Mouse (Mus musculus) kidney, embryonic 16.5 days (tissue): ENCODE measurements around the gene Vps37c. TPM values are rescaled to one million over a fixed set of nuclear protein-coding genes. Genes with fewer than 3 reads are reported as not detected.

ENCODE experiments used
- ATAC-seq: fragments of 200-750 bp; cut with Nextera tagmentation; 2 replicates; pipeline ENCODE4 v1.8.0; 2017; ENCODE audit warnings: moderate TSS enrichment; ENCODE audit not compliant: low FRiP score, low TSS enrichment
- H3K27ac ChIP-seq: fragments of 300-500 bp; sonication (generic); 2 replicates; pipeline ENCODE4 v1.5.1; 2014; ENCODE audit warnings: low read length
- H3K27me3 ChIP-seq: fragments of 300-500 bp; sonication (generic); 2 replicates; pipeline ENCODE4 v1.6.1; 2014; ENCODE audit warnings: low read length, control low read depth, mixed read lengths; ENCODE audit not compliant: insufficient read depth
- H3K36me3 ChIP-seq: fragments of 300-500 bp; sonication (generic); 2 replicates; pipeline ENCODE4 v1.6.1; 2014; ENCODE audit warnings: low read length, control low read depth, mixed read lengths; ENCODE audit not compliant: insufficient read depth
- H3K4me1 ChIP-seq: fragments of 300-500 bp; sonication (generic); 2 replicates; pipeline ENCODE4 v1.6.1; 2014; ENCODE audit warnings: low read length, control low read depth, mixed read lengths; ENCODE audit not compliant: insufficient read depth
- H3K4me2 ChIP-seq: fragments of 300-500 bp; sonication (generic); replicated peaks from 2 replicates; pipeline ENCODE4 v1.6.1; 2014; ENCODE audit warnings: low read depth, low read length
- H3K4me3 ChIP-seq: fragments of 300-500 bp; sonication (generic); 2 replicates; pipeline ENCODE4 v1.5.1; 2014; ENCODE audit warnings: mild to moderate bottlenecking, low read length
- H3K9ac ChIP-seq: fragments of 300-500 bp; sonication (generic); replicated peaks from 2 replicates; pipeline ENCODE4 v1.6.1; 2014; ENCODE audit warnings: low read length
- H3K9me3 ChIP-seq: fragments of 300-500 bp; sonication (generic); 2 replicates; pipeline ENCODE4 v1.6.1; 2016; ENCODE audit warnings: low read length, control low read depth
- WGBS: fragments of 180-500 bp; shearing (Covaris S2); extraction: QIAGEN DNeasy Blood & Tissue Kit; methylation state at CpG from one replicate; pipeline ENCODE4 v1.1.7; 2014; 5-methylcytosine and 5-hydroxymethylcytosine counted together
- polyA plus RNA-seq: library from polyadenylated mRNA; unstranded; fragments of >200 nt; fragmentation: Nextera tagmentation; extraction: Ambion mirVana; gene quantifications from 2 replicates; pipeline ENCODE4 v1.2.1, GENCODE M21; 2015

Vps37c gene
- polyA plus RNA-seq, 1 experiment from 2014 or later = 37.6 TPM

DNA sequence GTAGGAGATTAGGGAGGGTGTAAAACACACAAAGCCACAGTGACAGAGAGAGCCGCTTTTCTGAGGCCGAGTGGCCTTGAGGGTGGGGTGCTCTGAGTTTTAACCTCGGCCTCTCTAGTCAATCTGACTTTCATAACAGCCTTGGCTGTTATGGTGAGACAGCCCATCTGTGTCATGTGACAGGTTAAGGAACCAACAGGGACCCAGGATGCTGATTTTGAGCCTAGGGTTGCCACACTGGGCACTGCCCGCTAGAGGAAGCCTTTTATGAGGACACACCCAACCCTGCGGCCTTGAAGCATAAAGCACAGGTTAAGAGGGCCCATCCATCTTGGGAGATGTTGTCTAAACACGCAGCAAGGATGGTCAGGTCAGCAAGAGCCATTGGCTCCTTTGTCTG is 59.2 kb downstream of the Vps37c start:
- Histone ChIP-seq H3K36me3 (no peaks in the 10 kb centered on the region), H3K9ac (no peak overlapping the region), H3K4me3 (no peak overlapping the region), H3K9me3 (no peaks in the 10 kb centered on the region), H3K27ac (no peak overlapping the region), H3K4me2 (no peak overlapping the region), H3K4me1 (no peaks in the 10 kb centered on the region), H3K27me3 (no peaks in the 10 kb centered on the region)
- ATAC-seq = no peak
- WGBS = 74% methylated on average over 6 of the region's 6 CpGs

DNA sequence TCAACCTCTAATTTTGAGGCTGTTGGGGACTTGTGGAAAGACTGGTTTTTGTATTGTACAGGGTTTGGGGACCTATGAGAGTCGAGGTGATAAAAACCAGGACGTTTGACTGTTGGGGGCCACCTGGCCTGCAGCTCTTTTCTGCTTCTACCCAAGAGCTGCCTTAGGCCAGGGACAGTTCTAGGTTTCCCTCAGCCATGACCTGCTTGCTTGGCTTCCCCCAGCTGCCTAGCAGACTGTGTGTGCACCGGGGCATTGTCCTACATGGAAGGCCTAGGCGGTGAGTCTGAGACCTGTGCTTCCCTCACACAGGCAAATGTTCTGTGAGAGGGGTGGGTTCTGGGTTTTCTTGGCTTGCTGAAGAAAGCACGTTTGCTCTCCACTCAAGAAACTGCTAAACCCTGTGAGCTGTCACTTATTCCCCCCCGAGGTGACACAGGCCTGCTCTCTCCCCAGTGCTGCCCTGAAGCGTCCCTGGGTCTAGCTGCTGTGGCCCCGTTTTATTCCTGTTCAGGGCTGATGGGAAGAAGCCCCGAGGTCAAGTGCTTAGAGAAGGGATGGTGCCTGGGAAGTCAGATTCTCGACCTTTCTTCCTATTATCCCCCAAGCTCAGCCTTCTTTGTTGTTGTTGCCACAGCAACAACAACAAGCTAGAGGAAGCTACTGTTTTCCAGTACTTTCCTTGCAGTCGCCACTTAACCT is 60.0 kb downstream of the Vps37c start:
- Histone ChIP-seq H3K27me3 (no peaks in the 10 kb centered on the region), H3K9me3 (no peaks in the 10 kb centered on the region), H3K4me3 (no peak overlapping the region), H3K4me2 (no peak overlapping the region), H3K36me3 (no peaks in the 10 kb centered on the region), H3K4me1 (no peaks in the 10 kb centered on the region), H3K27ac (no peak overlapping the region), H3K9ac (no peak overlapping the region)
- WGBS = 66% methylated on average over 11 of the region's 11 CpGs
- no peak for ATAC-seq

DNA sequence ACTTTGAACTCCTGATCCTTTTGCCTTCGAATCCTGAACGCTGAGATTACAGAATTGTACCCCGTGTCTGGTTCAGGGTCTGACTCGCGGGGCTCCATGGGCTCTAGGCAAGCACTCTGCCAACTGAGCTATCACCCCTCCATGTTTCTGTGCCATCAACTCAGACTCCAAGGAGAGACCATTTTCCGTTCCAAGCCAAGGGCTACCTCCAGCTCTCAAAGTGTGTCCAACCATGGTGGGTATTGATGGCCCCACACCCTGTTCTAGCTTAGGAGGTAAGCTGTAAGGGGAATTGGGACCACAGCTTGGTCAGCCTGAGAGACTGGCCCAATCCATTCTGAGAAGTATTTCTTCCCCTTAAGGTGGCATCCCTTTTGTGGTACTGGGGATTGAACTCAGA is 60.8 kb downstream of the Vps37c start:
- ATAC-seq = no peak
- H3K4me2 ChIP-seq = no peak overlapping the region
- H3K27ac ChIP-seq = no peak overlapping the region
- no peak overlapping the region for H3K9ac ChIP-seq
- H3K9me3 ChIP-seq = no peaks in the 10 kb centered on the region
- WGBS = 94% methylated on average over 6 of the region's 6 CpGs
- H3K27me3 ChIP-seq = no peaks in the 10 kb centered on the region
- no peak overlapping the region for H3K4me3 ChIP-seq
- no peaks in the 10 kb centered on the region for H3K36me3 ChIP-seq
- no peaks in the 10 kb centered on the region for H3K4me1 ChIP-seq

DNA sequence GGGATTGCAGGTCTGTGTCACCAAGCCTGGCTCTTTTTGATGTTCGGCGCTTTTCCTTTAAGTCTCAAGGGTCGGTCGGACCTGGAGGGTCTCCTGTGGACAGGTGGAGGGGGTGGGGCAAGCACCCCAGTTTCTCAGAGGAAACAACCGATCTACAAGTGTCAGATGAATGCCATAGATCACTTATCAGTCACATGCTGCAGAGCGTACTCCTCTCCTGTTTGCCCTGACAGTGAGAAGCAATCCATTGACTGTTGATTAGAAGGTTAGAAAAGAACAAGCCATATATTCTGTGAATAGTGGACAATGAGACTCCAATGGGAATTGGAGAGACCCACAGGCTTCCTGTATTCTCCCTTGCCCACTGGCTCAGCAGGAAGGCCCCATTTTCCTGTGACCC is 61.6 kb downstream of the Vps37c start:
- Histone ChIP-seq H3K9me3 (no peaks in the 10 kb centered on the region), H3K9ac (no peak overlapping the region), H3K4me2 (no peak overlapping the region), H3K27me3 (no peaks in the 10 kb centered on the region), H3K4me1 (no peaks in the 10 kb centered on the region), H3K27ac (no peak overlapping the region), H3K4me3 (no peak overlapping the region), H3K36me3 (no peaks in the 10 kb centered on the region)
- no peak for ATAC-seq
- 81% methylated on average over 6 of the region's 6 CpGs for WGBS

DNA sequence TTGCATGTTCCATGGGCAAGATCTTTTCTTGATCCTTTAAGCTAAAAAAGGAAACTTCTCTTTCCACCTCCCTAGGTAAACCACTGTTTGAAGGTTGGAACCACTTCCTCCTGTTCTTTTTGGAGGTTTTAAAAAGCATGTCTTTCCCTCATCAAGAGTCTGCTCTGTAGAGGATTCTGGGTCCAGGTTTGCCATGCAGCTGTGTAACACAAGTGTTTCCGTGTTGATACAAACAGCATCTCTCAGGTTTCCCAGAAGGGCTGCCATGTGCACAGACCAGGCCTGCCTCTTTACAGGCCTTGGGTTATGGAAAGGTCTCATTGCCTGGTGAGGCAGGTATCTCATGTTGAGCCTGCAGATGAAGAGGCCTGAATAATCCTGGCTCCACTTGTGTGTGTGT is 63.1 kb downstream of the Vps37c start:
- ATAC-seq = no peak
- Histone ChIP-seq H3K9ac (no peak overlapping the region), H3K4me1 (no peaks in the 10 kb centered on the region), H3K9me3 (no peaks in the 10 kb centered on the region), H3K36me3 (no peaks in the 10 kb centered on the region), H3K27me3 (no peaks in the 10 kb centered on the region), H3K27ac (no peak overlapping the region), H3K4me3 (no peak overlapping the region), H3K4me2 (no peak overlapping the region)
- WGBS = 86% methylated on average over 1 of the region's 1 CpGs

DNA sequence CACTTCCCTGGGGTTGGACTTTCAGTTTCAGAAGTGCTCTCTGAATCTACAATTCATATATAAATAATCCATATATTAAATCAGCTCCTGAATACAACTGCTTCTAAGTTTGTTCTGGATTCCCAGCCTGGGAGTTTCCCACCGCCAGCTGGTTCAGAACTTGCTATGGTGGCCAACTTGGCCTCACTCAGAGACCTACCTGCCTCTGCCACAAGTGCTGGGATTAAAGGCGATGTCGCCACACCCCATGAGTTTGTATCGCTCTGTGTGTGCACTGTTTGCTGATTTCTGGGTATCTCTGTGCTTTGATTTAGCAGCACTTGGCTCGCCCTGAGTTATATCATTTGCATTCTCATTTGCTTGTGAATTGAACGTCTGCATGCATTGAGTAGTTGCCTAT is 63.6 kb downstream of the Vps37c start:
- no peak overlapping the region for H3K27ac ChIP-seq
- no peaks in the 10 kb centered on the region for H3K36me3 ChIP-seq
- no peak overlapping the region for H3K4me2 ChIP-seq
- no peaks in the 10 kb centered on the region for H3K27me3 ChIP-seq
- WGBS = 92% methylated on average over 6 of the region's 6 CpGs
- H3K4me3 ChIP-seq = no peak overlapping the region
- H3K9me3 ChIP-seq = no peaks in the 10 kb centered on the region
- ATAC-seq = no peak
- no peak overlapping the region for H3K9ac ChIP-seq
- H3K4me1 ChIP-seq = no peaks in the 10 kb centered on the region

DNA sequence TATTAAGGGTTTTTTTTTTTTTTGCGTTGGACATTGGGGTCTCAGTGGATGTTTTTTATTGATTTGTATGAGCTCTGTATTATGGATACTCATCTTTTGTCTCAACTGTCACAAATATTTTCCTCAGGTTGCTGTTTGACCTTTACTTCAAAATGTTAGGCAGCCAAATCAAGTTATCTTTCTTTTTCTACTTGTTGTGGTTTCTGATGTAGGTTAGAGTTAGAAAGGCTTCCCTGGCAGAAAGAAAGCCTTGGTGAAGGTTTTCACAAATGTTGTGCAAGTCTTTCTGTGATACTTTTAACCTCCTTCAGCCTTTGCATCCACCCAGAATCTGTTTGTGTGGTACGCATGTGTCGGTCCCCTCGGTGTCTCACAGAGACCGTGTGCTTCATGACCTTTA is 64.1 kb downstream of the Vps37c start:
- no peak overlapping the region for H3K4me2 ChIP-seq
- H3K4me1 ChIP-seq = no peaks in the 10 kb centered on the region
- H3K9me3 ChIP-seq = no peaks in the 10 kb centered on the region
- 96% methylated on average over 5 of the region's 5 CpGs for WGBS
- H3K27me3 ChIP-seq = no peaks in the 10 kb centered on the region
- ATAC-seq = no peak
- no peaks in the 10 kb centered on the region for H3K36me3 ChIP-seq
- H3K9ac ChIP-seq = no peak overlapping the region
- no peak overlapping the region for H3K4me3 ChIP-seq
- H3K27ac ChIP-seq = no peak overlapping the region

DNA sequence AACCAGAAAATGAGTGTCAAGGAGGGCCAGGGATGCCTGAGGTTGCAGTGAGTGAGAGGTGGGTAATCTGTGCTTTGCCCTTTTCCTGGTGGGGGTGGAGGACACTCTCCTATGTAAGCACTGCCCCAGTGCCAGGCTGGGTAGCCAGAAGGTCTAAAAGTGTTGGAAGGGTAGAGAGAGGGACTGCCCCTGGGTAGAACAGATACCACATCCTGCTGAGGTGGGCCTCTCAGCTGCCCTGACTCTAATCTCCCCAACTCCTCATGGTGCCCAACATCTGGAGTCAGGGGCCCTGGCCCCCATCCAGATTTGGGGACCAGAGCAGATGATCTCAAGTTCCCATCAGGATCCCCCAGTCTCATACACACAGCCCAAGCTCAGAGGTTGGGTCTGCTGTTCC is 68.6 kb downstream of the Vps37c start:
- Histone ChIP-seq H3K27me3 (no peaks in the 10 kb centered on the region), H3K9me3 (no peaks in the 10 kb centered on the region), H3K4me3 (no peak overlapping the region), H3K27ac (no peak overlapping the region), H3K4me1 (0 out of 2 replicates have a peak, but pooled peaks cover 3% of the 10 kb centered on the region), H3K4me2 (no peak overlapping the region), H3K9ac (no peak overlapping the region), H3K36me3 (no peaks in the 10 kb centered on the region)
- no peak for ATAC-seq

DNA sequence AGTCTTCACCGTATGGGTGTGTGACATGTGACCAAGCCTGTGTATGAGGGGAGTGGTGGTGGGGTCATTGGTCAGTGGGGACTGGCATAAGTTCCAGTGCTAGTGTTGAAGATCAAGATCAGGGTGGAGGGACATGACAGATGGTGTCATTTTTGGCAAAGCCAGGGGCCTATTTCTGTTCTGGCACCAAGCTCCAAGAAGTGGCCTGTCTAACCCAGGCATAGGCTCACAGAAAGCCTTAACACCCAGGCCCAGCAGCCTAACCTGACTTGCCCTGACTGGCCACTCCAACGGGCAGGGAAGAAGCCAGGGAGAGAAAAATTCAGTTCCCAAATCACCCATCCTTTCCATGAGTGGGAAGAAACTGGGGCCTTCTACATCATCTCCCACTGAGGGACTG is 69.0 kb downstream of the Vps37c start:
- 88% methylated on average over 2 of the region's 2 CpGs for WGBS
- Histone ChIP-seq H3K9me3 (no peaks in the 10 kb centered on the region), H3K9ac (no peak overlapping the region), H3K4me3 (no peak overlapping the region), H3K4me2 (no peak overlapping the region), H3K27ac (no peak overlapping the region), H3K27me3 (no peaks in the 10 kb centered on the region), H3K4me1 (0 out of 2 replicates have a peak, but pooled peaks cover 3% of the 10 kb centered on the region), H3K36me3 (no peaks in the 10 kb centered on the region)
- ATAC-seq = no peak

DNA sequence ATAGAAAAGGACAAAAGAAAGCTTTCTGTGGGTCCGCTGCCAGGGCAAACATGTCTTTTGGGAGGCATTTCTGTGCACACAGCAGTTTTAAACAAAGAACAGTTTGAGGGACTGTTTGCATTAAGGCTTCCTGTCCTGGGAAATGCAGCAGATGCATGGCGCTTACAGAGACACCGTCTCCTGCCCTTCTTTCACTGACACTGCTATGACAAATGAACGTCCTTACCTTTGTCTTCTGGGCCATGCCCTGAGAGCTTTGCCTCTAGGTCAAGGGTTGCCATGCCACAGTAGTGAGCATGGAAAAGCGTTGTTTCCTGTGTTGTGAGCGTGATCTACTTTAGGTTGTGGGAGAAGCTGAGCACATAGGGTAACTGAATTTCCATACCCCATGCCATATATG is 70.2 kb downstream of the Vps37c start:
- Histone ChIP-seq H3K27ac (no peak overlapping the region), H3K9me3 (no peaks in the 10 kb centered on the region), H3K4me2 (no peak overlapping the region), H3K36me3 (no peaks in the 10 kb centered on the region), H3K4me3 (no peak overlapping the region), H3K9ac (no peak overlapping the region; the same call in 1 of the 2 replicates), H3K4me1 (0 out of 2 replicates have a peak, but pooled peaks cover 3% of the 10 kb centered on the region), H3K27me3 (no peaks in the 10 kb centered on the region)
- ATAC-seq = no peak
- 67% methylated on average over 6 of the region's 6 CpGs for WGBS
